Mouse (Mus musculus): Measurements from ENCODE around the gene Lrrc29. TPM values are rescaled to one million over a fixed set of nuclear protein-coding genes. Genes with fewer than 3 reads are reported as not detected.

Lrrc29 gene
- polyA plus RNA-seq, 1 experiment from 2014 or later, result 2.6 TPM

- H3K4me3 ChIP-seq (replicated peaks), result no peak overlapping the region
- no peaks in the 10 kb centered on the region for H3K27me3 ChIP-seq
- no peak overlapping the region for H3K4me2 ChIP-seq
- 69% methylated on average over 6 of the region's 6 CpGs for WGBS
- no peaks in the 10 kb centered on the region for H3K9me3 ChIP-seq (replicated peaks)
- H3K27ac ChIP-seq, result no peak overlapping the region
- peaks cover 47% of the 10 kb centered on the region for H3K4me1 ChIP-seq
- no peak for ATAC-seq (replicated peaks; ENCODE audit: low FRiP score)
- H3K9ac ChIP-seq, result no peak overlapping the region
- peaks cover 33% of the 10 kb centered on the region for H3K36me3 ChIP-seq
These were observed 14.0 kb upstream of the Lrrc29 start for GRCm38 (mm10) chr8:105339886-105340635.

DNA sequence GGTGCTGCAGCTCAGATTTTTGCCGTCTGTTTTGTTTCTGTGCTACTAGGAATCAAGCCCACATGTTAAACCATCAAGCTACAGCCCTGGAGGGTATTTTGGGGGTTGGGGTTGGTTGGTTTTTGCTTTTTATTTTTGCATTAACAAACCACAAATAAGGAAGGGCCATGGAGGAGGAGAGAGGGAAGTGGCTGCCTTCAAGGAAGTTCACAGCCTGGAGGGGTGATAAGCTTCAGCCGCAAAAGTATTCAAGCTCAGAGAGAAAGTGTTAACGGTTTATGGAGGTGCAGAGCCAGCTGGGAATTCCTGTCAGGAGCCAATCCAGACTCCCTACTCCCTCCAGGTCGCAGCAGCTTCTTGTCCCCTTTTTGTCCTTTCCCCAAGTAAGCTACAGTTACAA is 12.9 kb upstream of the Lrrc29 start:
- no peaks in the 10 kb centered on the region for H3K27me3 ChIP-seq
- H3K9ac ChIP-seq, result no peak overlapping the region
- no peak overlapping the region for H3K4me2 ChIP-seq
- no peaks in the 10 kb centered on the region for H3K9me3 ChIP-seq (replicated peaks)
- H3K27ac ChIP-seq, result no peak overlapping the region
- peaks cover 44% of the 10 kb centered on the region for H3K36me3 ChIP-seq
- H3K4me3 ChIP-seq (replicated peaks), result no peak overlapping the region
- 34% methylated on average over 4 of the region's 4 CpGs for WGBS
- ATAC-seq (replicated peaks; ENCODE audit: low FRiP score), result no peak
- H3K4me1 ChIP-seq, result peaks cover 36% of the 10 kb centered on the region

- no peaks in the 10 kb centered on the region for H3K27me3 ChIP-seq
- no peak overlapping the region for H3K9ac ChIP-seq
- H3K27ac ChIP-seq, result no peak overlapping the region
- H3K4me1 ChIP-seq, result peaks cover 23% of the 10 kb centered on the region
- H3K36me3 ChIP-seq, result peaks cover 68% of the 10 kb centered on the region
- no peak overlapping the region for H3K4me2 ChIP-seq
- H3K4me3 ChIP-seq (replicated peaks), result no peak overlapping the region
- no peak; the same call in 1 of the 2 replicates for ATAC-seq (replicated peaks; ENCODE audit: low FRiP score)
- no peaks in the 10 kb centered on the region for H3K9me3 ChIP-seq (replicated peaks)
- 61% methylated on average over 32 of the region's 32 CpGs for WGBS
These were observed 10.5 kb upstream of the Lrrc29 start for GRCm38 (mm10) chr8:105336373-105337130.

- Histone ChIP-seq H3K4me1 (peaks cover 7% of the 10 kb centered on the region), H3K36me3 (peaks cover 98% of the 10 kb centered on the region), H3K4me3 (replicated peaks) (no peak overlapping the region), H3K27ac (no peak overlapping the region), H3K27me3 (no peaks in the 10 kb centered on the region), H3K4me2 (no peak overlapping the region), H3K9me3 (replicated peaks) (no peaks in the 10 kb centered on the region), H3K9ac (no peak overlapping the region)
- WGBS, result 73% methylated on average over 2 of the region's 2 CpGs
- ATAC-seq (replicated peaks; ENCODE audit: low FRiP score), result no peak
These were observed 6.4 kb upstream of the Lrrc29 start for GRCm38 (mm10) chr8:105332523-105332922.

GRCm38 (mm10) chr8:105331931-105332330 is 5.9 kb upstream of the Lrrc29 start:
- H3K4me2 ChIP-seq, result no peak overlapping the region
- peaks cover 92% of the 10 kb centered on the region for H3K36me3 ChIP-seq
- H3K27me3 ChIP-seq, result no peaks in the 10 kb centered on the region
- peaks cover 13% of the 10 kb centered on the region for H3K4me1 ChIP-seq
- no peak overlapping the region for H3K9ac ChIP-seq
- ATAC-seq (replicated peaks; ENCODE audit: low FRiP score), result no peak
- no peak overlapping the region for H3K4me3 ChIP-seq (replicated peaks)
- WGBS, result 92% methylated on average over 9 of the region's 9 CpGs
- H3K27ac ChIP-seq, result no peak overlapping the region
- no peaks in the 10 kb centered on the region for H3K9me3 ChIP-seq (replicated peaks)

- Histone ChIP-seq H3K27ac (no peak overlapping the region), H3K4me1 (peaks cover 15% of the 10 kb centered on the region), H3K36me3 (peaks cover 87% of the 10 kb centered on the region), H3K4me3 (replicated peaks) (no peak overlapping the region), H3K9ac (no peak overlapping the region), H3K27me3 (no peaks in the 10 kb centered on the region), H3K9me3 (replicated peaks) (no peaks in the 10 kb centered on the region), H3K4me2 (no peak overlapping the region)
- WGBS, result 95% methylated on average over 22 of the region's 22 CpGs
- no peak for ATAC-seq (replicated peaks; ENCODE audit: low FRiP score)
These were observed 5.4 kb upstream of the Lrrc29 start for GRCm38 (mm10) chr8:105331469-105331868.

GRCm38 (mm10) chr8:105330325-105330724 is 4.2 kb upstream of the Lrrc29 start:
- WGBS, result 94% methylated on average over 12 of the region's 12 CpGs
- ATAC-seq (replicated peaks; ENCODE audit: low FRiP score), result no peak
- H3K4me1 ChIP-seq, result peaks cover 18% of the 10 kb centered on the region
- H3K9ac ChIP-seq, result no peak overlapping the region
- H3K4me3 ChIP-seq (replicated peaks), result no peak overlapping the region
- no peak overlapping the region for H3K4me2 ChIP-seq
- no peaks in the 10 kb centered on the region for H3K9me3 ChIP-seq (replicated peaks)
- no peak overlapping the region for H3K27ac ChIP-seq
- no peaks in the 10 kb centered on the region for H3K27me3 ChIP-seq
- peaks cover 76% of the 10 kb centered on the region for H3K36me3 ChIP-seq

DNA sequence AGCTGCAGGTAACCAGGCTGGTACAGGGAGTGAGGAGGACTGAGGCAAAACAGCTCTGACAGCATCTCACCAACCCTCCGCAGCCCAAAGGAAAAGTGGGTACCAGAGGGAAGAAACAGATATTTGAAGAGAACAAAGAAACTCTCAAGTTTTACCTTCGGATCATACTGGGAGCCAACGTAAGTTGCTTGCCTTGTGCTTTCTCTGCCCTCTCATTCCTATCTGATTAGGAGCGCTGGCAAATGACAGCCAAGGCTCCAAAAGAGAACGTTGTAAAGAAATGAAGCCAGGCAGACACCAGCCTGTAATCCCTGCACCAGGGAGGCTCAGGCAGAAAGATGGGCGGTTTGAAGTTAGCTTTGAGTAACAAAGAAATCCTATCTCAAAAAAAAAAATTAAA is 890 bp upstream of the Lrrc29 start:
- 43% methylated on average over 6 of the region's 6 CpGs for WGBS
- Histone ChIP-seq H3K4me2 (peak overlapping the region; percentile 85), H3K36me3 (peaks cover 52% of the 10 kb centered on the region), H3K9ac (peak overlapping the region; percentile 76), H3K27me3 (no peaks in the 10 kb centered on the region), H3K4me1 (peaks cover 27% of the 10 kb centered on the region), H3K4me3 (replicated peaks) (peak overlapping the region; percentile 87), H3K9me3 (replicated peaks) (no peaks in the 10 kb centered on the region), H3K27ac (peak overlapping the region; percentile 94; the same call in 1 of the 2 replicates)
- ATAC-seq (replicated peaks; ENCODE audit: low FRiP score), result no peak

DNA sequence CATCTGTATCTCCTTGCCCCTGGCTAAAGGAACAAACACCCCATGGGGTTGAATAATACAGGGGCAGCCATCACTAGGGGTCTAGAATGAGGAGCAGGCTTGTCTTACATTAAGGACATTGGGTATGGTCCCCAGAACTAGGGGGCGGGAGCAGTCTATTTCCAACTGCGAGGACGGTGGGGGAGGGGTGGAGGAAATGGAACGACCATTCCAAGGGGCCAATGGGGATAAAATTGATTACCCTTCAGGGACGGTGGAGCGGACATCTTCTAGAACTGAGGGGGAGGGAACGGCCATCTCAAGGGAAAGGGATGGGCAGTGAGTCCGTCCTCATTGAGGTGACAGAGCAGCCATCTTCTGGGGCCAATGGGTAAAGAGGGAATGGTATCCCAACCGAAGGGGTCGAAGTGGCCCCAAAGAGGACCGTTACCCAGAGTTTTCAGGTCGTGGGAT is 411 bp downstream of the Lrrc29 start:
- under 1% methylated on average over 12 of the region's 12 CpGs for WGBS
- H3K36me3 ChIP-seq, result peaks cover 39% of the 10 kb centered on the region
- no peaks in the 10 kb centered on the region for H3K27me3 ChIP-seq
- H3K4me3 ChIP-seq (replicated peaks), result peak overlapping the region; percentile 87
- ATAC-seq (replicated peaks; ENCODE audit: low FRiP score), result peak; percentile 34; the same call in 1 of the 2 replicates
- no peaks in the 10 kb centered on the region for H3K9me3 ChIP-seq (replicated peaks)
- peak overlapping the region; percentile 74 for H3K27ac ChIP-seq
- peak overlapping the region; percentile 85 for H3K4me2 ChIP-seq
- H3K9ac ChIP-seq, result peak overlapping the region; percentile 76
- peaks cover 27% of the 10 kb centered on the region for H3K4me1 ChIP-seq

GRCm38 (mm10) chr8:105323183-105323582 is 2.9 kb downstream of the Lrrc29 start:
- Histone ChIP-seq H3K36me3 (peaks cover 35% of the 10 kb centered on the region), H3K4me2 (no peak overlapping the region), H3K9ac (no peak overlapping the region), H3K4me3 (replicated peaks) (no peak overlapping the region), H3K27me3 (no peaks in the 10 kb centered on the region), H3K9me3 (replicated peaks) (no peaks in the 10 kb centered on the region), H3K27ac (no peak overlapping the region), H3K4me1 (peaks cover 26% of the 10 kb centered on the region)
- WGBS, result 85% methylated on average over 4 of the region's 4 CpGs
- ATAC-seq (replicated peaks; ENCODE audit: low FRiP score), result no peak

DNA sequence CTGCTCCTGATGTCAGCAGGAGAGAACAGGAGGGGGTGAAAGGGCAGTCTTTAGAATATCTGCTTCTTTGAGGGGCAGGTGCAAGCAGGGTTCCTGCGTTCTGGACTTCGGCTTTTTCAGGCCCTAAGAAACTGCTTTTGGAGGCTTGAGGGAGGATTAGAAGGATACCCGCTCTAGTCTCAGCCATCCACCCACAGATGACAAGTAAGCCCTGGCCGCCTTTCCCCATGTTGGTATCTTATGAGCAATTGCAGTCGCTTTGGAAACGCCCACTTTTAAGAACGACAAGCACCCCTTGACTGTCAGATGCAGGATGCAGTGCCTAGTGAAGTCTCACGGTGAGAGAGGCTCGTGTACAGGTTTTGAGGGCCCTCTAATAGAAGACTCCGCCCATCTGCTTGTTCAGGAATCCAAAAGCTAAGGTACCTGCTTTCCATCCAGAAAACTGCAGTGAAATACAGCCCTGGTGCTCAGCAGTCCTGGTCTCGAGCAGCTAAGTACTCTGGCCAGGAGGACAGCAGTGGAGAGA is 7.4 kb downstream of the Lrrc29 start:
- Histone ChIP-seq H3K4me2 (no peak overlapping the region), H3K9me3 (replicated peaks) (no peaks in the 10 kb centered on the region), H3K4me3 (replicated peaks) (no peak overlapping the region), H3K27me3 (no peaks in the 10 kb centered on the region), H3K36me3 (peaks cover 70% of the 10 kb centered on the region), H3K27ac (no peak overlapping the region), H3K4me1 (no peaks in the 10 kb centered on the region), H3K9ac (no peak overlapping the region)
- ATAC-seq (replicated peaks; ENCODE audit: low FRiP score), result no peak
- 85% methylated on average over 11 of the region's 11 CpGs for WGBS

- ATAC-seq (replicated peaks; ENCODE audit: low FRiP score), result no peak
- Histone ChIP-seq H3K9me3 (replicated peaks) (no peaks in the 10 kb centered on the region), H3K4me1 (no peaks in the 10 kb centered on the region), H3K4me3 (replicated peaks) (no peak overlapping the region), H3K9ac (no peak overlapping the region), H3K4me2 (no peak overlapping the region), H3K27me3 (no peaks in the 10 kb centered on the region), H3K27ac (no peak overlapping the region), H3K36me3 (peaks cover 74% of the 10 kb centered on the region)
- WGBS, result 89% methylated on average over 4 of the region's 4 CpGs
These were observed 8.1 kb downstream of the Lrrc29 start for GRCm38 (mm10) chr8:105317941-105318340.
